1 mouse cellular context compared by ENCODE assay signal in the genomic region with DNA sequence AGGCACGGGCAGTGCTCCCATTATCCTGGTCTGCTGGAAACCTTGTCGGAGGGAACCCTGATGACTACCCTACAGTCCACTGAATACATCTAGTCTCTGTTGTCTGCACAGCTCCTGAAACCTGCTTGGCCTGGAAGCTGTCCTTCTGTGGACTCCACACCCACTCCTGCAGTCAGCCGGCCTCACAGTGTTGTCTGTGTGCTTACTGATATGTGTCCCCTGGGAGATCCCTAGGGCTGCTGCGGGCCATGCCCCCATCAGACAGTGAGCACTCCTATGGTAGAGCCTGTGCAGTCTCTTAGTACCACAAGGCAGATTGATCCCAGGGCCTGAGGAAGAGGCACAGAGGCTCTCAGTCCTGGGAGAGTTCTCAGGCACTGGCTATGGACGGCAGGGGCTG.
TF ChIP-seq lines count a peak whose summit lies in the region.

No protein-coding gene starts in this region.

TF ChIP-seq in MEL, 35 proteins besides CTCF, POLR2A, EP300 and RAD21 (continued from another document):
- TF ChIP-seq KAT2A (conservative IDR thresholded peaks at IDR 0.05; ENCODE audit: low read depth, low read length): no peak
- no peak for TF ChIP-seq GABPA (IDR thresholded peaks at IDR 0.05; ENCODE audit: low read depth, low read length)
- no peak for TF ChIP-seq ZNF384 (IDR thresholded peaks at IDR 0.05; ENCODE audit: low read depth, low read length)
- no peak for TF ChIP-seq SMC3 (IDR thresholded peaks at IDR 0.05; ENCODE audit: low read depth, low read length)
- TF ChIP-seq POLR2AphosphoS2 (IDR thresholded peaks at IDR 0.05; ENCODE audit: low read length): no peak
- peak; percentile 24 for TF ChIP-seq TAL1 (IDR thresholded peaks at IDR 0.05; ENCODE audit: low read length)
- TF ChIP-seq MAZ (IDR thresholded peaks at IDR 0.05; ENCODE audit: low read depth, low read length): no peak
